Mouse (Mus musculus): Measurements from ENCODE around the gene Ccm2l. TPM values are rescaled to one million over a fixed set of nuclear protein-coding genes. Genes with fewer than 3 reads are reported as not detected.

The Ccm2l gene
- polyA plus RNA-seq, 1 experiment from 2014 or later, result 6.0 TPM

DNA sequence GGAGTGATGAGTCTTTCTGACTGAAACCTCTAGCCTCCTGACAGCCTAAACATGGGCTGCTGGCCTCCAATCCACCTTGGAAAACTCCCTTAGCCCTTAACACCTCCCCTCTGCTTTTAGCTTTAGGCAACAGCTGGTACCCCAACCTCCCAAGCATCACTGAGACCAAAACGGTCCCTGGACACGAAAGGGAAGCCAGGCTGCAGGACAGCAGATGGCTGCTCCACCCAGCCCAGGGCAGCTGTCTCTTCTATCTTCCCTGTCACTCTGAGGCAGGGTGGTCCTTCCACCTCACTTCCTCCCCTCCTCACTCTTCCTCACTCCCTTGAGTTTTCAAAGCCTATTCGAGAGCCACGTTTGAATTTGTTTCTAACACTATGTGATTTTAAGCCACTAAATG, 35.3 kb upstream of the Ccm2l start:
- no peak for TF ChIP-seq CTCF (IDR thresholded peaks at IDR 0.05; ENCODE audit: low read depth)
- DNase-seq (no peak), ATAC-seq (ENCODE audit: insufficient read depth) (no peak)
- 22% methylated on average over 4 of the region's 4 CpGs for WGBS
- 0 out of 2 replicates have a peak, but pooled peaks cover 3% of the 10 kb centered on the region for H3K4me1 ChIP-seq (ENCODE audit: insufficient read depth)
- H3K36me3 ChIP-seq (ENCODE audit: insufficient read depth), result no peaks in the 10 kb centered on the region
- no peaks in the 10 kb centered on the region for H3K9me3 ChIP-seq (ENCODE audit: low read depth, low read length)
- H3K4me3 ChIP-seq (ENCODE audit: low read depth, low read length), result no peak overlapping the region
- H3K27me3 ChIP-seq (ENCODE audit: insufficient read depth, low read length), result peaks cover 42% of the 10 kb centered on the region
- H3K4me2 ChIP-seq, result no peak overlapping the region
- H3K27ac ChIP-seq (ENCODE audit: low read depth), result no peak overlapping the region
- no peak overlapping the region for H3K9ac ChIP-seq

DNA sequence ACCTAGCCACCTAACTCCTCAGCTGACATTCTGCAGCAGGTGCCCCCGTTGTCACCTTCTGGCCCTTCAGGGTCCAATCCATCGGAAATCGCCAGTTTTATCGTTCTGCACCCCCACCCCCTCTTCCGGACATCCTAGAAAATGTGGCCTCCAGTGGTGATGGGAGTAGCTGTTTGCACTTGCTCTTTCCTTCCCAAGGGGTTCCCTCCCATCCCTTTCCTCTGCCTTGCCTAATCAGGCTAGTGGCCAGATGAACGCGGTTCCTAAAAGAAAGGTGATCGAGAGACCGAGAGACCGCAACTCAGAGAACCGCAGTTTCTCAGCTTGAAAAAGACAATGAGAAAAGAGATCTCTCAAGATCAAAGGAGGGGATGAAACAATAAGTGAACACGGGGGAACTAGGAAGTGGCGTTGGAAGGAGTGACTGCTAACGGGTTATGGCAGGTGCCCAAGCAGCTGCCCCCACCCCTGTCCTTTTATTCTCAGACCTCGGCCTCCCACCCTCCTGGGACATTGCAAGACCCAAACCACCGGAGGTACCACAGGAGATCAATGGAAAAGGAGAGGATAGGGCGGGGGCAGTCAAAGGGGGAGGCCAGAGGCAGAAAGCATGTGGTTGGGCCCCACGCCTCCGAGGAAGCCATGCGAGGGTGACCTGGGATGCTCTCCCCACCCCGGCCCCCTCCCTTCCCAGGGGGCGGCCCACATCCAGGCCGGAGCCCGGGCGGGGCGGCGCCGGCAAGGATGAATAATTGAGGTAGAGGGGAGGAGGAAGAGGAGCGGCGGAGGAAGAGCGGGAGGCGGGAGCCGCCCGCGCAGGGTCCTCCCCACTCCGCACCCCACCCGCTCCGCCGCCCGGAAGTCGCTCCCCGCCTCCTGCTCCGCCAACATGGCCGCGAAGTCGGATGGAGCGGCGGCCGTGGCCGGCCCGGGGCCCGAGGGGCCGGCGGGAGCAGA, 34.4 kb upstream of the Ccm2l start, which contains the start of gene Xkr7:
TSS of gene Xkr7 (plus strand) at position 727 of the 957 bp plus-strand sequence.
- H3K27ac ChIP-seq (ENCODE audit: low read depth), result no peak within 1 kb of the TSS
- H3K9ac ChIP-seq, result no peak within 1 kb of the TSS
- peak; percentile 44; the same call in 1 of the 2 replicates for ATAC-seq (ENCODE audit: insufficient read depth)
- peak within 1 kb of the TSS; percentile 38 for H3K4me3 ChIP-seq (ENCODE audit: low read depth, low read length)
- H3K9me3 ChIP-seq (ENCODE audit: low read depth, low read length), result no peaks in the 10 kb centered on the region
- no peak for DNase-seq
- H3K27me3 ChIP-seq (ENCODE audit: insufficient read depth, low read length), result peaks cover 42% of the 10 kb centered on the region
- WGBS, result 1% methylated on average over 51 of the region's 54 CpGs
- no peak for TF ChIP-seq CTCF (IDR thresholded peaks at IDR 0.05; ENCODE audit: low read depth)
- 0 out of 2 replicates have a peak, but pooled peaks cover 3% of the 10 kb centered on the region for H3K4me1 ChIP-seq (ENCODE audit: insufficient read depth)
- H3K36me3 ChIP-seq (ENCODE audit: insufficient read depth), result no peaks in the 10 kb centered on the region
- peak within 1 kb of the TSS; percentile 71 for H3K4me2 ChIP-seq

DNA sequence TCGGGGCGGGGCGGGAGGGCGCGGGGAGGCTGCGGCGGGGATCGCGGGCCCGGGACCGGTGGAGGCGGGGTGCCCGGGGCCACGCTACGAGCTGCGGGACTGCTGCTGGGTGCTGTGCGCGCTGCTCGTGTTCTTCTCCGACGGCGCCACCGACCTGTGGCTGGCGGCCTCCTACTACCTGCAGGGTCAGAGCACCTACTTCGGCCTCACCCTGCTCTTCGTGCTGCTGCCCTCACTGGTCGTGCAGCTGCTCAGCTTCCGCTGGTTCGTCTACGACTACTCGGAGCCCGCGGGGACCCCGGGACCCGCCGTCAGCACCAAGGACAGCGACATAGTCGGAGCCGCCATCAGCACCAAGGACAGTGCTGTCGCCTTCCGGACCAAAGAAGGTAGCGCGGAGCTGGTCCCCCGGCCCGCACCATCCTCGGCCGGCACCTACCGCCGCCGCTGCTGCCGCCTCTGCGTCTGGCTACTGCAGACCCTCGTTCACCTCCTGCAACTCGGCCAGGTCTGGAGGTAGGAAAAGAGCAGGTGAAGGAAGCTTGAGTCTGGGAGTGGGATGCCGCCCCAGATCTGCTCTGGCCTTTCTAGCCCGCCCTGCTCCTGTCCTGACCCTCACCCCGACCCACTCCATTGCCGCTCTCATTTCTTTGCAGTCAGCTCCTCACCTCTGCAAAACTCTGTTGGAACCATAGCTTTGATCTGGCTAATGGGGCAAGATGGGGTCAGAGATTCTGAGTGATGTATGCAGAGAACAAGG, 33.5 kb upstream of the Ccm2l start:
- H3K9me3 ChIP-seq (ENCODE audit: low read depth, low read length), result no peaks in the 10 kb centered on the region
- no peak overlapping the region for H3K27ac ChIP-seq (ENCODE audit: low read depth)
- H3K36me3 ChIP-seq (ENCODE audit: insufficient read depth), result no peaks in the 10 kb centered on the region
- 0 out of 2 replicates have a peak, but pooled peaks have one; percentile 14 for TF ChIP-seq CTCF (IDR thresholded peaks at IDR 0.05; ENCODE audit: low read depth)
- H3K4me2 ChIP-seq, result peak overlapping the region; percentile 71
- peaks cover 42% of the 10 kb centered on the region for H3K27me3 ChIP-seq (ENCODE audit: insufficient read depth, low read length)
- ATAC-seq (ENCODE audit: insufficient read depth) (peak; percentile 78), DNase-seq (peak; percentile 94)
- no peak overlapping the region for H3K9ac ChIP-seq
- WGBS, result 2% methylated on average over 51 of the region's 58 CpGs
- H3K4me1 ChIP-seq (ENCODE audit: insufficient read depth), result 0 out of 2 replicates have a peak, but pooled peaks cover 3% of the 10 kb centered on the region
- peak overlapping the region; percentile 38 for H3K4me3 ChIP-seq (ENCODE audit: low read depth, low read length)

DNA sequence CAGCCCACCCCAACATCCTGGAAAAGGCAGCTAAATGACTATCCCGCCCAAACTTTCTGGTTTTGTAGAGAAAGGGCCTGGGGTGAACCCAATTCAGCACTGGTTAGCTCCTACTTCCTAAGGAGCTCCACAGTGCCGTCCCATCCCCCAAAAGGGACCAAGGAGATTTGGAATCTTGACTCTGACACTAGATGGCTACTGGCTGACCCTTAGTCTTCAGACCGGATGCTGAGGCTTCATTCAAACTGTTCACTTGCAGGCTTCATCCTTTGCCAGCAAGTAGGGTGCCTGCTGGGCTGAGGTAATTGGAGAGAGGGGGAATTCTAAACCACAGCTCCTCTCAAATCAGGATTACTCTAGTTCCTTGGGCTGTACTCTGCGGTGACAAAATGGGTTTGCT, 32.8 kb upstream of the Ccm2l start:
- no peak for ATAC-seq (ENCODE audit: insufficient read depth)
- no peak overlapping the region for H3K27ac ChIP-seq (ENCODE audit: low read depth)
- peaks cover 42% of the 10 kb centered on the region for H3K27me3 ChIP-seq (ENCODE audit: insufficient read depth, low read length)
- no peak overlapping the region for H3K9ac ChIP-seq
- WGBS, result 10% methylated on average over 4 of the region's 4 CpGs
- H3K4me1 ChIP-seq (ENCODE audit: insufficient read depth), result 0 out of 2 replicates have a peak, but pooled peaks cover 3% of the 10 kb centered on the region
- TF ChIP-seq CTCF (IDR thresholded peaks at IDR 0.05; ENCODE audit: low read depth), result no peak
- no peaks in the 10 kb centered on the region for H3K36me3 ChIP-seq (ENCODE audit: insufficient read depth)
- DNase-seq, result peak; percentile 24
- H3K9me3 ChIP-seq (ENCODE audit: low read depth, low read length), result no peaks in the 10 kb centered on the region
- H3K4me2 ChIP-seq, result no peak overlapping the region
- H3K4me3 ChIP-seq (ENCODE audit: low read depth, low read length), result no peak overlapping the region

DNA sequence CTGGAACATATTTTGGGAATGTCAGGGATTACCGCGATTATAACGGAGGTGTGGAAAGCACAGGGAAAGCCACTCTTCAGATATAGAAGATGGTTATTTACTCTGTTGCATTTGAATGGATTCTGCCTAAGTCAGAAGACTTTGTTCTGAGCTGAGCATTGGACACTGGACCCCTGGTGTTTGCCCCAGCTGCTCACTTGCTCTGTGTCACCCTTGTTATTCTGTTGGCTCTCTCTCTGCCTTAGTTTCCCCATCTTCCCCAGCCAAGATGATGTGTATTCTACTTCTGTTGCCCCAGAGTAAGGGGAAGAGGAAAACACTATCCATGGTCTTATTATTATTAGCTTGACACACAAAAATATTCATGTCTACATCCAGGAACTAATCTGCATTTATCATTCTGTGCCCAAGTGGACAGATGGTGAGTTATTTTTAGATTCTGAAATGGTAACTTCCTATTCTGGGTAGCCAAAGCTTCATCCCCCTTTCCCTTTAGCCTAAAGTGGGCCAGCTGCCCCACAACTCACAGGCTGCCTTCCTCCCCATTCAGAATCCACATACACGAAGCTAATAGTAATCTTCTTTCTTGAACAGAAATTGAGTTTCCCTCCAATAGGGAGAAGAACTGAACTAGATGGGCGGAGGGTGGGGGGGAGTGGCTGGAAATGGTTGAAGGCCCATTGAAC, 32.1 kb upstream of the Ccm2l start:
- no peak for TF ChIP-seq CTCF (IDR thresholded peaks at IDR 0.05; ENCODE audit: low read depth)
- no peak overlapping the region for H3K9ac ChIP-seq
- ATAC-seq (ENCODE audit: insufficient read depth) (no peak), DNase-seq (no peak)
- H3K4me3 ChIP-seq (ENCODE audit: low read depth, low read length), result no peak overlapping the region
- H3K27ac ChIP-seq (ENCODE audit: low read depth), result no peak overlapping the region
- peaks cover 42% of the 10 kb centered on the region for H3K27me3 ChIP-seq (ENCODE audit: insufficient read depth, low read length)
- H3K36me3 ChIP-seq (ENCODE audit: insufficient read depth), result no peaks in the 10 kb centered on the region
- no peak overlapping the region for H3K4me2 ChIP-seq
- 64% methylated on average over 5 of the region's 5 CpGs for WGBS
- 0 out of 2 replicates have a peak, but pooled peaks cover 3% of the 10 kb centered on the region for H3K4me1 ChIP-seq (ENCODE audit: insufficient read depth)
- H3K9me3 ChIP-seq (ENCODE audit: low read depth, low read length), result no peaks in the 10 kb centered on the region

DNA sequence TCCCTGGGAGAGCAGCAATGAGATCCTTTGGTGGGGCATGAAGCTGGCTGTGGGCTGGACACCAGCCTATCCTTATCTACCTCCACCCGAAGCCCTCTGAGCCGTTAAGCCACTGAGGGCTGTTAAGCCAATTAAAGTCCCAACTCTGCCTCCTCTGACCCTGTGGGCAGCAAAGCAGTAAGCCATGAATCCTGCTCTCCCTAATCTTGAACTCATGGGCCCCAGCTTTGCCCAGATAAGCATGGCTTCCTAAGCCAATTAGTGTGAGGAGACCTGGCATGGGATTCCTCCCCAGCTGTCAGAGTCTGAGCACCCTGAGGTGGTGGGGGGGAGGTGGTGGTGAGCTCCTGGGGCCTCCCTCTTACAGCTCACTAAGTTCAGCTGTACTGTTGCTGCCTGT, 29.1 kb upstream of the Ccm2l start:
- no peak for ATAC-seq (ENCODE audit: insufficient read depth)

More for the DNA sequence above, 29.1 kb upstream of the Ccm2l start:
- H3K36me3 ChIP-seq (ENCODE audit: insufficient read depth), result no peaks in the 10 kb centered on the region
- no peak for DNase-seq
- no peak overlapping the region for H3K4me3 ChIP-seq (ENCODE audit: low read depth, low read length)
- 0 out of 2 replicates have a peak, but pooled peaks cover 3% of the 10 kb centered on the region for H3K4me1 ChIP-seq (ENCODE audit: insufficient read depth)
- no peak overlapping the region for H3K27ac ChIP-seq (ENCODE audit: low read depth)
- peaks cover 22% of the 10 kb centered on the region for H3K27me3 ChIP-seq (ENCODE audit: insufficient read depth, low read length)
- 21% methylated on average over 2 of the region's 2 CpGs for WGBS
- no peak overlapping the region for H3K9ac ChIP-seq
- H3K4me2 ChIP-seq, result no peak overlapping the region
- H3K9me3 ChIP-seq (ENCODE audit: low read depth, low read length), result no peaks in the 10 kb centered on the region
- no peak for TF ChIP-seq CTCF (IDR thresholded peaks at IDR 0.05; ENCODE audit: low read depth)
